Mouse (Mus musculus) heart, embryonic 11.5 days (tissue): ENCODE measurements at regions not wholly inside any gene's neighbourhood (a gene's known extent, or its start where the extent isn't known, plus 50 kb on each side); places are given as distances from the start of the nearest gene placed in this dataset.

Experiments
- ATAC-seq: fragments of 200-750 bp; cut with Nextera tagmentation; replicated peaks from 2 replicates; pipeline ENCODE4 v1.8.0; 2017; ENCODE audit warnings: moderate library complexity; ENCODE audit not compliant: insufficient number of reproducible peaks, low FRiP score, low TSS enrichment
- H3K27ac ChIP-seq: fragments of 300-500 bp; sonication (generic); 2 replicates; pipeline ENCODE4 v1.5.1; 2014; ENCODE audit warnings: mild to moderate bottlenecking, low read depth, low read length
- H3K27me3 ChIP-seq: fragments of 300-500 bp; sonication (generic); 2 replicates; pipeline ENCODE4 v1.6.1; 2014; ENCODE audit warnings: mild to moderate bottlenecking, low read length, mixed read lengths; ENCODE audit not compliant: control insufficient read depth, insufficient read depth
- H3K36me3 ChIP-seq: fragments of 300-500 bp; sonication (generic); 2 replicates; pipeline ENCODE4 v1.6.1; 2014; ENCODE audit warnings: mild to moderate bottlenecking, low read length, moderate library complexity, mixed read lengths; ENCODE audit not compliant: control insufficient read depth, insufficient read depth
- H3K4me1 ChIP-seq: fragments of 300-500 bp; sonication (generic); 2 replicates; pipeline ENCODE4 v1.6.1; 2014; ENCODE audit warnings: low read length; ENCODE audit not compliant: control insufficient read depth, insufficient read depth
- H3K4me2 ChIP-seq: fragments of 300-500 bp; sonication (generic); 2 replicates; pipeline ENCODE4 v1.6.1; 2014; ENCODE audit warnings: mild to moderate bottlenecking, moderate library complexity
- H3K4me3 ChIP-seq: fragments of 300-500 bp; sonication (generic); 2 replicates; pipeline ENCODE4 v1.5.1; 2014; ENCODE audit warnings: low read depth, low read length
- H3K9ac ChIP-seq: fragments of 300-500 bp; sonication (generic); 2 replicates; pipeline ENCODE4 v1.6.1; 2014; ENCODE audit warnings: mild to moderate bottlenecking, low read depth, low read length, moderate library complexity
- H3K9me3 ChIP-seq: fragments of 300-500 bp; sonication (generic); replicated peaks from 2 replicates; pipeline ENCODE4 v1.6.1; 2016; ENCODE audit warnings: low read length; ENCODE audit not compliant: control insufficient read depth
- WGBS: fragments of 180-500 bp; shearing (Covaris S2); extraction: QIAGEN DNeasy Blood & Tissue Kit; methylation state at CpG from one replicate; pipeline ENCODE4 v1.1.7; 2014; ENCODE audit not compliant: insufficient replicate concordance; 5-methylcytosine and 5-hydroxymethylcytosine counted together

DNA sequence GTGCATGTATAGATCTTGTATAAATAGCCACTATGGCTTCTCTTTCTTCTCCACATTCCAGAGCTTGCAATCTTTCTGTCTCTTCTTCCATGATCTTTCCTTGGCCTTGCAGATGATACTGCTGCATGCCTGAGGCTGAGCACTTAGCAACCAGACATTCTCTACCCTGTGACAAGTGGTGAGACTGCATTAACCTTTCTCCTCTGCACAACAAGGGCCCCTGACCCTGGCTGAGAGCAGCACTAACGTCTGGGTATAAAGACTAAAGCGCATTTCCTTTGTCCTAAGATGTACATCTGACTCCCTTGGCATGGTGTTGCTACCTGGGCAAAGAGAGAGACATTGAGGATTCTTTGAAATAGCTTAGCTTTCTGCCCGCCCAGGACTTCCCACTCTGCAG is 590.8 kb upstream of the Adgrl2 start:
- Histone ChIP-seq H3K4me1 (0 out of 2 replicates have a peak, but pooled peaks cover 2% of the 10 kb centered on the region), H3K27me3 (no peaks in the 10 kb centered on the region), H3K4me3 (no peak overlapping the region), H3K9ac (no peak overlapping the region), H3K36me3 (no peaks in the 10 kb centered on the region), H3K9me3 (no peaks in the 10 kb centered on the region), H3K27ac (no peak overlapping the region), H3K4me2 (no peak overlapping the region)
- 67% methylated on average over 3 of the region's 3 CpGs for WGBS
- ATAC-seq = no peak

- WGBS = 65% methylated on average over 3 of the region's 3 CpGs
- H3K27me3 ChIP-seq = no peaks in the 10 kb centered on the region
- H3K4me1 ChIP-seq = 0 out of 2 replicates have a peak, but pooled peaks cover 2% of the 10 kb centered on the region
- no peak overlapping the region for H3K4me2 ChIP-seq
- H3K9ac ChIP-seq = no peak overlapping the region
- H3K4me3 ChIP-seq = no peak overlapping the region
- H3K9me3 ChIP-seq = no peaks in the 10 kb centered on the region
- no peak overlapping the region for H3K27ac ChIP-seq
- no peak for ATAC-seq
- no peaks in the 10 kb centered on the region for H3K36me3 ChIP-seq
Observed at GRCm38 (mm10) chr3:149575678-149576077, 585.3 kb upstream of the Adgrl2 start.

DNA sequence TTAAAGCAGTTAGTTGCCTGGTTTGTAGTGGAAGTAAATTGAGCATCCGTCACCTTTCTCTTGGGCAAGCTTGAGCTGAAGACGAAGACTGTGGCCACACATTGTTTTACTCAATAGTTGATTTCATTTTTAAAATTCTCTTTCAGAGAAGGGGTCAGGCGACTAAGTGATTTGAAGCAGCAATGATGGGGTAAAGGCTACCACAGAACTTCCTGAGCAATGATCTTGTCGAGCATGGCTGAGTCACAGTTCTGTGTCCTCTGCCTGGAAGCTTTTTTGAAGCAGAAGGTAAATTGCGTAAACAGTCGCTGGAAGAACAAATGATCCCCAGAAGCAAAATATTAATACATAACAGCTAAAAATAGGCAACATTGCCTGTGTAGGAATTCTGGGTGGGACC is 576.5 kb upstream of the Adgrl2 start:
- H3K36me3 ChIP-seq = no peaks in the 10 kb centered on the region
- H3K4me1 ChIP-seq = no peaks in the 10 kb centered on the region
- no peaks in the 10 kb centered on the region for H3K9me3 ChIP-seq
- H3K4me3 ChIP-seq = no peak overlapping the region
- no peak overlapping the region for H3K9ac ChIP-seq
- 83% methylated on average over 6 of the region's 6 CpGs for WGBS
- no peak for ATAC-seq
- H3K4me2 ChIP-seq = no peak overlapping the region
- no peak overlapping the region for H3K27ac ChIP-seq
- no peaks in the 10 kb centered on the region for H3K27me3 ChIP-seq

DNA sequence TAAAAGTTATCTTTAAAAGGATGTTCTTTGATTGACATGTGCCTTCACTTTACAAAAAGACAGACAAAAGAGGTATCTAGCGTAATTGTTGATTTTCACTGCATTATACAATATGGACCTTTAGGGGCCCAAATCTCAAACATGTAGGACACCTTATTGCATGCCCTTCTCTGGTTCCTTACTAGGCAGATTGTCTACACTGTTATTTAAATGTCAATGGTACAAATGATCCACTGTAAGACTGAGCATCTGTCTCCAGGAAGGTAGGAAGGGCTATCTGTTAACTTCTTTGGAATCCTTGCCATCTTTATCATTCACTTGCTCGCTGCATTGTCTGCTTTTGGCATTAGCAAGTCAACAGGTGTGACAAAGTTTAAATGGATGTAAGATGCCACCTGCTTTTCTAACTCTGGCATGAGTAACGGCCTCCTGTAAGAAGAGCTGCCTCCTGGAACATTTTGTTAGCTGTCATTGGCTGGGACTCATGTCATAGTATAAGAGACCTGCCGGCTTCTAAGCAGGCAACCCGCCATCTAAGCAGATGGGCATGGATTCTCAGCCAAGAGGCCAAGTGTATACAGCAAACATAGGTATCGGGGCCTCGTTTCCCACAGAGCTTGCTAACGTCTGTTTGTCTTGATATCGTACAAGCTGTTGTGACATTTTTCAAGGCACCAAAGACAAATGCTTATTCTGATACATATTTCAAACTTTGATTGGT is 560.0 kb upstream of the Adgrl2 start:
- H3K36me3 ChIP-seq = no peaks in the 10 kb centered on the region
- no peaks in the 10 kb centered on the region for H3K27me3 ChIP-seq
- no peaks in the 10 kb centered on the region for H3K9me3 ChIP-seq
- no peak for ATAC-seq
- H3K4me1 ChIP-seq = no peaks in the 10 kb centered on the region
- 84% methylated on average over 9 of the region's 9 CpGs for WGBS
- H3K4me2 ChIP-seq = no peak overlapping the region
- no peak overlapping the region for H3K9ac ChIP-seq
- H3K4me3 ChIP-seq = no peak overlapping the region
- no peak overlapping the region for H3K27ac ChIP-seq

DNA sequence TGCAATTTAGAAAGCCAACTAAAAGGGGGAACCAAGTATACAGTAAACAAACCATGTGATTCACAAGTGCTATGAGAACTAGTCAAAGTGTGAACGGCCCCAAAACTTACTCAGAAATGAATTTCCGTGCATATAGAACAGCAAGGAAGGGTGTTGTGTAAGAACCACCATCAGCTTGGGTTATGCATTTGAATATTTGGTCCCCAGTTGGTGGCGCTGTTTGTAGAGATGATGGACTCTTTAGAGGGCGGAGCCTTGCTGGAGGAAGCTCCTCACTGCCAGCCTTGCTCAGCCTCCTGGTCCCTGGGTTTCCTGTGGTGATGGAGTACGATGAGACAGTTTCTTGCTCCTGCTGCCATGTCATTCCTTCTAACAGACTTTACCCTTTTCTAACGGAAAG is 556.7 kb upstream of the Adgrl2 start:
- no peaks in the 10 kb centered on the region for H3K9me3 ChIP-seq
- H3K27me3 ChIP-seq = no peaks in the 10 kb centered on the region
- ATAC-seq = no peak
- H3K36me3 ChIP-seq = no peaks in the 10 kb centered on the region
- no peak overlapping the region for H3K4me2 ChIP-seq
- H3K4me1 ChIP-seq = no peaks in the 10 kb centered on the region
- WGBS = 70% methylated on average over 6 of the region's 6 CpGs
- H3K9ac ChIP-seq = no peak overlapping the region
- H3K27ac ChIP-seq = no peak overlapping the region
- H3K4me3 ChIP-seq = no peak overlapping the region

GRCm38 (mm10) chr3:149546256-149546655 is 555.9 kb upstream of the Adgrl2 start:
- Histone ChIP-seq H3K27ac (no peak overlapping the region), H3K9me3 (no peaks in the 10 kb centered on the region), H3K9ac (no peak overlapping the region), H3K4me2 (no peak overlapping the region), H3K27me3 (no peaks in the 10 kb centered on the region), H3K4me1 (no peaks in the 10 kb centered on the region), H3K4me3 (no peak overlapping the region), H3K36me3 (no peaks in the 10 kb centered on the region)
- 68% methylated on average over 10 of the region's 10 CpGs for WGBS
- ATAC-seq = no peak

- Histone ChIP-seq H3K4me2 (no peak overlapping the region), H3K9me3 (no peaks in the 10 kb centered on the region), H3K9ac (no peak overlapping the region), H3K4me3 (no peak overlapping the region), H3K36me3 (no peaks in the 10 kb centered on the region), H3K4me1 (no peaks in the 10 kb centered on the region), H3K27ac (no peak overlapping the region), H3K27me3 (no peaks in the 10 kb centered on the region)
- ATAC-seq = no peak
- WGBS = 58% methylated on average over 4 of the region's 4 CpGs
Observed at GRCm38 (mm10) chr3:149534183-149534582, 543.8 kb upstream of the Adgrl2 start.

DNA sequence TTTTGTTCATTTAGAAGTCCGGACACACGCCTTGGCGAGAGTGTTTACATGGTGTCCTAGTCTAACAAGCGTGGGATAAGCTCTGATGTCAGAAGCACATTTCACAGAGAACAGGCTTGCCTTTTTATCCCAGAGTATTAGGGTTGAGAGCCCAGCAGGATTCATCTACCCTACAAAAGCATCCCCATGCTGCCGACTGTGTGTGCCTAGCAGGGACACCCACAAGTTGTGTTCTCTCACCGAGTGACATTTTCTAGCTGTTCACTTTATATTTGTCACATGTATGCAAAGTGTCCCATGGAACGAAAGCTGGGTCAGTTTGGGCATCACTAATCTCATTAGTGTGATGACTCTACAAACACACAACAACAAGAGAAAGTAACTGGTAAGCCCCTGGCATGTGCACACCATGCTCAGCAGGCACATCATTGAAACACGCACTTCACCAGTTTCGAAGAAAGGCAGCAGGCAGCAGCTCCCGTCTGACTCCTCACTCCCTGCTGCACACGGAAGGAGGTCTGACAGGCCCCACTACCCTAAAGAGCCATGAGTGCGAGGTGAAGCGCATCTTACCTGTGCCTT is 539.8 kb upstream of the Adgrl2 start:
- Histone ChIP-seq H3K27me3 (no peaks in the 10 kb centered on the region), H3K4me2 (no peak overlapping the region), H3K9ac (no peak overlapping the region), H3K36me3 (no peaks in the 10 kb centered on the region), H3K4me3 (no peak overlapping the region), H3K27ac (no peak overlapping the region), H3K4me1 (no peaks in the 10 kb centered on the region), H3K9me3 (no peaks in the 10 kb centered on the region)
- 82% methylated on average over 13 of the region's 13 CpGs for WGBS
- ATAC-seq = no peak

- no peaks in the 10 kb centered on the region for H3K27me3 ChIP-seq
- 87% methylated on average over 3 of the region's 3 CpGs for WGBS
- no peak overlapping the region for H3K4me3 ChIP-seq
- no peaks in the 10 kb centered on the region for H3K36me3 ChIP-seq
- no peak overlapping the region for H3K4me2 ChIP-seq
- ATAC-seq = no peak
- H3K27ac ChIP-seq = no peak overlapping the region
- no peak overlapping the region for H3K9ac ChIP-seq
- H3K9me3 ChIP-seq = no peaks in the 10 kb centered on the region
- H3K4me1 ChIP-seq = no peaks in the 10 kb centered on the region
Observed at GRCm38 (mm10) chr3:149526509-149526908, 536.2 kb upstream of the Adgrl2 start.
